Mouse (Mus musculus) CH12.LX (cell line): ENCODE data around the gene Cd209b. TPM values are rescaled to one million over a fixed set of nuclear protein-coding genes. Genes with fewer than 3 reads are reported as not detected.

Source experiments
- DNase-seq: peaks from one replicate; pipeline ENCODE4 v3.0.0-alpha.2; 2013; ENCODE audit errors: extremely low read depth
- H3K27ac ChIP-seq: 2 replicates; pipeline ENCODE4 v1.5.1; 2012; ENCODE audit warnings: low read depth, mild to moderate bottlenecking, control low read depth, moderate library complexity; ENCODE audit not compliant: insufficient read depth
- H3K27me3 ChIP-seq: replicated peaks from 2 replicates; pipeline ENCODE3; 2012; ENCODE audit warnings: inconsistent platforms
- H3K36me3 ChIP-seq, 2 experiments: replicated peaks in 1 of 2; 2 replicates each; pipeline versions ENCODE3 to v1.6.1; 2012; ENCODE audit warnings: inconsistent platforms in 1 of 2, low read length in 1 of 2, mild to moderate bottlenecking in 1 of 2, mixed read lengths in 1 of 2, moderate library complexity in 1 of 2; ENCODE audit not compliant: control insufficient read depth in 1 of 2, insufficient read depth in 1 of 2
- H3K4me1 ChIP-seq, 2 experiments: 2 replicates each; pipeline ENCODE4 v1.6.1; 2012; ENCODE audit warnings: inconsistent platforms in 1 of 2, moderate library complexity in 1 of 2; ENCODE audit not compliant: insufficient read depth in 2 of 2, control insufficient read depth in 1 of 2
- H3K4me2 ChIP-seq: 2 replicates; pipeline ENCODE4 v1.6.1; 2012; ENCODE audit warnings: low read depth, mild to moderate bottlenecking, control low read depth; ENCODE audit not compliant: poor library complexity, insufficient read depth, severe bottlenecking
- H3K4me3 ChIP-seq, 3 experiments: fragments of 150-350 bp in 1 of 3; sonication (generic) in 1 of 3; replicated peaks in 1 of 3; 2 replicates each; pipeline versions ENCODE3 to v1.5.1; 2011 to 2012; ENCODE audit warnings: low read depth in 2 of 3, low read length in 2 of 3, mild to moderate bottlenecking in 2 of 3, moderate library complexity in 2 of 3, control low read depth in 1 of 3, improper control_type of control experiment in 1 of 3, inconsistent platforms in 1 of 3, mixed read lengths in 1 of 3; ENCODE audit not compliant: poor library complexity in 1 of 3
- H3K79me2 ChIP-seq: replicated peaks from 2 replicates; pipeline ENCODE4 v1.6.1; 2012; ENCODE audit warnings: mild to moderate bottlenecking, moderate library complexity; ENCODE audit not compliant: control insufficient read depth, poor library complexity, insufficient read depth, severe bottlenecking; ENCODE audit errors: extremely low read depth
- H3K9ac ChIP-seq: 2 replicates; pipeline ENCODE4 v1.6.1; 2012; ENCODE audit warnings: low read depth, mild to moderate bottlenecking, control low read depth, moderate library complexity; ENCODE audit not compliant: insufficient read depth
- H3K9me3 ChIP-seq: replicated peaks from 2 replicates; pipeline ENCODE3; 2012; ENCODE audit warnings: low read length, inconsistent platforms, mixed read lengths
- BHLHE40 ChIP-seq: IDR thresholded peaks from 2 replicates; pipeline ENCODE4 v1.6.1; 2011; ENCODE audit warnings: mild to moderate bottlenecking, low read depth, low read length, improper control_type of control experiment
- CTCF ChIP-seq, 2 experiments: IDR thresholded peaks in 1 of 2; conservative IDR thresholded peaks in 1 of 2; 2 replicates each; pipeline ENCODE4 v1.5.1; 2011 to 2012; ENCODE audit warnings: low read depth in 2 of 2, low read length in 2 of 2, improper control_type of control experiment in 1 of 2, inconsistent platforms in 1 of 2, mild to moderate bottlenecking in 1 of 2, moderate library complexity in 1 of 2
- ELF1 ChIP-seq: IDR thresholded peaks from 2 replicates; pipeline ENCODE4 v1.6.1; 2014; ENCODE audit warnings: low read depth, mild to moderate bottlenecking, inconsistent platforms, low read length, improper control_type of control experiment
- ETS1 ChIP-seq: conservative IDR thresholded peaks from 2 replicates; pipeline ENCODE4 v1.6.1; 2012; ENCODE audit warnings: low read depth, mild to moderate bottlenecking, inconsistent platforms, low read length, improper control_type of control experiment, moderate library complexity
- GABPA ChIP-seq: IDR thresholded peaks from 2 replicates; pipeline ENCODE4 v1.6.1; 2012; ENCODE audit warnings: low read depth, low read length, improper control_type of control experiment, inconsistent platforms; ENCODE audit not compliant: insufficient replicate concordance
- JUN ChIP-seq: IDR thresholded peaks from 2 replicates; pipeline ENCODE4 v1.6.1; 2011; ENCODE audit warnings: low read depth, mild to moderate bottlenecking, low read length, improper control_type of control experiment, moderate library complexity; ENCODE audit not compliant: insufficient read depth
- JUND ChIP-seq: conservative IDR thresholded peaks from 2 replicates; pipeline ENCODE4 v1.6.1; 2011; ENCODE audit warnings: low read depth, low read length, improper control_type of control experiment
- KAT2A ChIP-seq: IDR thresholded peaks from 2 replicates; pipeline ENCODE4 v1.6.1; 2012; ENCODE audit warnings: low read length, improper control_type of control experiment, inconsistent platforms; ENCODE audit not compliant: insufficient replicate concordance
- MAFK ChIP-seq: IDR thresholded peaks from 2 replicates; pipeline ENCODE4 v1.6.1; 2011; ENCODE audit warnings: low read length, improper control_type of control experiment; ENCODE audit not compliant: insufficient replicate concordance
- MAZ ChIP-seq: IDR thresholded peaks from 2 replicates; pipeline ENCODE4 v1.6.1; 2012; ENCODE audit warnings: low read depth, mild to moderate bottlenecking, inconsistent platforms, low read length, improper control_type of control experiment, moderate library complexity
- MEF2A ChIP-seq: IDR thresholded peaks from 2 replicates; pipeline ENCODE4 v1.6.1; 2014; ENCODE audit warnings: low read depth, mild to moderate bottlenecking, inconsistent platforms, low read length, improper control_type of control experiment, borderline replicate concordance
- MXI1 ChIP-seq: IDR thresholded peaks from 2 replicates; pipeline ENCODE4 v1.6.1; 2011; ENCODE audit warnings: mild to moderate bottlenecking, low read depth, low read length, improper control_type of control experiment
- NELFE ChIP-seq: IDR thresholded peaks from 2 replicates; pipeline ENCODE4 v1.6.1; 2011; ENCODE audit warnings: low read depth, low read length, improper control_type of control experiment
- POLR2A ChIP-seq: IDR thresholded peaks from 2 replicates; pipeline ENCODE4 v1.6.1; 2011; ENCODE audit warnings: low read depth, mild to moderate bottlenecking, improper control_type of control experiment, low read length
- POLR2AphosphoS2 ChIP-seq: IDR thresholded peaks from 2 replicates; pipeline ENCODE4 v1.6.1; 2011; ENCODE audit warnings: low read depth, low read length, improper control_type of control experiment
- RCOR1 ChIP-seq: conservative IDR thresholded peaks from 2 replicates; pipeline ENCODE4 v1.6.1; 2012; ENCODE audit warnings: low read depth, mild to moderate bottlenecking, inconsistent platforms, low read length, improper control_type of control experiment
- SMC3 ChIP-seq: IDR thresholded peaks from 2 replicates; pipeline ENCODE4 v1.6.1; 2011; ENCODE audit warnings: low read depth, low read length, improper control_type of control experiment
- TBP ChIP-seq: conservative IDR thresholded peaks from 2 replicates; pipeline ENCODE4 v1.6.1; 2011; ENCODE audit warnings: low read depth, low read length, improper control_type of control experiment
- UBTF ChIP-seq: IDR thresholded peaks from 2 replicates; pipeline ENCODE4 v1.6.1; 2012; ENCODE audit warnings: low read depth, mild to moderate bottlenecking, inconsistent platforms, low read length, improper control_type of control experiment, moderate library complexity
- USF2 ChIP-seq: conservative IDR thresholded peaks from 2 replicates; pipeline ENCODE4 v1.6.1; 2011; ENCODE audit warnings: low read depth, low read length, improper control_type of control experiment
- ZC3H11A ChIP-seq: IDR thresholded peaks from 2 replicates; pipeline ENCODE4 v1.6.1; 2012; ENCODE audit warnings: low read depth, mild to moderate bottlenecking, inconsistent platforms, low read length, improper control_type of control experiment
- ZKSCAN1 ChIP-seq: IDR thresholded peaks from 2 replicates; pipeline ENCODE4 v1.6.1; 2012; ENCODE audit warnings: low read depth, inconsistent platforms, low read length, improper control_type of control experiment, borderline replicate concordance
- ZMIZ1 ChIP-seq: IDR thresholded peaks from 2 replicates; pipeline ENCODE4 v1.6.1; 2012; ENCODE audit warnings: low read depth, mild to moderate bottlenecking, inconsistent platforms, low read length, improper control_type of control experiment
- dilution Hi-C: fragments of 300-500 bp; cut with MboI; formaldehyde crosslinking; loops from 2 replicates; pipeline ENCODE4 v1.14.3; 2020; ENCODE audit warnings: low sequenced_read_pairs; ENCODE audit not compliant: extremely low pct_unique_long_range_greater_than_20kb, extremely low pct_ligation_motif_present
- in situ Hi-C: fragments of 300-500 bp; cut with MboI; formaldehyde crosslinking; loops from 3 replicates; pipeline ENCODE4 v1.14.3; 2019; ENCODE audit warnings: low sequenced_read_pairs, low pct_ligation_motif_present, low pct_unique_long_range_greater_than_20kb, mixed read lengths
- polyA plus RNA-seq: library from polyadenylated mRNA; unstranded; fragments of >175 nt; gene quantifications from 2 replicates; pipeline ENCODE4 v1.2.1, GENCODE M21; 2012; ENCODE audit warnings: low read depth; ENCODE audit not compliant: insufficient read length
- total RNA-seq, 2 experiments: library from RNA; depleted of rRNA; stranded (reverse); fragments of 300-350 nt in 1 of 2; fragments of >200 nt in 1 of 2; gene quantifications; 2 replicates each; pipeline ENCODE4 v1.2.3; 2012 to 2014

Gene Cd209b
- total and polyA plus RNA-seq, 3 experiments: not detected

DNA sequence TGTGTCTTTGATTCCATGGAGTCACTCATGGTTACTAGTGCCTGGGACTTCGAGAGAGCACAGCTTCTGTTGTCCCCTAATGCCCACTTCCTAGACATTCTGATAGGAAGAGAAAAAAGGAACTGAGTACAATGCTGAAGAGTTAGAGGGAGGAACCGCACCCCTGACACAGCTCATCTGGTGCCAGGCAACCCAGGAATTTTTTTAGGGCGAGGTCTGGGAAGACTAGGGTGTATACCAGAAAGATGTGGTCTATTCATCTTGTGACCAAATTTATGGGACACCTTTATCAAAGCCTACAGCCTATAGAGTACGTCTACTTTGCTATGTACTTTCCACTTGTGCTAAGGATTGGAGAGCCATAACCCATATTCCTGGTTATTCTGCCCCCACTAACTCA lies 48.2 kb downstream of the Cd209b start, which contains the start of gene Cd209d:
Cd209d (minus strand) TSS at position 101 of the 400 bp plus-strand sequence.
- H3K9me3 ChIP-seq: no peaks in the 10 kb centered on the region
- H3K79me2 ChIP-seq: no peaks in the 10 kb centered on the region
- no peak within 1 kb of the TSS for H3K9ac ChIP-seq
- H3K36me3 ChIP-seq: no peaks in the 10 kb centered on the region
- TF ChIP-seq MXI1: no peak
- no peak for TF ChIP-seq ELF1
- TF ChIP-seq NELFE: no peak
- no peak for TF ChIP-seq MAZ
- no peak for TF ChIP-seq MEF2A
- TF ChIP-seq POLR2AphosphoS2: no peak
- TF ChIP-seq ZC3H11A: no peak
- no peak for TF ChIP-seq TBP
- no peak for TF ChIP-seq JUND
- no peak for TF ChIP-seq MAFK
- no peak for TF ChIP-seq KAT2A
- TF ChIP-seq ETS1: no peak
- no peak for TF ChIP-seq SMC3
- no peaks in the 10 kb centered on the region for H3K4me1 ChIP-seq
- peaks cover 42% of the 10 kb centered on the region for H3K27me3 ChIP-seq
- no peak within 1 kb of the TSS for H3K4me2 ChIP-seq
- dilution Hi-C loops: no loop called here
- in situ Hi-C loops: no loop called here
- no peak within 1 kb of the TSS for H3K4me3 ChIP-seq
- no peak for DNase-seq
- no peak within 1 kb of the TSS for H3K27ac ChIP-seq

DNA sequence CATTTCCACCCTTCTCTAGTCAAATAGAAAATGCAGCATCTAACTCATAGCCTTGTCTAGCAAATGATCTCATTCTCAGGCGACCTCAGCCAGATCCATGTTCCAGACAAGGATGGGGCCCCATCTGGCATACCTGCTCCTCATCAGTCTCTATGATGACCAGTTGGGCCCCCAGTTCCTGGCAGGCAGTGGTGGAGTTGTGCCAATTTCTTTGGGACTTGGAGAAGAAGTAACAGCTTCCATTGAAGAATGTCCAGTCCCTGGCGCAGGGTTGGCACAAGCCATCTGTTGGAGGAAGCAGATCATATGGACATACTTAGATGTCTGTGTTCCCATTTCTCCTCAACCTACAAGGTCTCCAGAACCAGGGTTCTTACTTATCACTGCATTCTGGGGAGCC lies 50.5 kb downstream of the Cd209b start:
- in situ Hi-C loops (no loop called here), dilution Hi-C loops (no loop called here)
- no peak overlapping the region for H3K4me3 ChIP-seq
- H3K4me1 ChIP-seq: no peaks in the 10 kb centered on the region
- DNase-seq: no peak
- no peaks in the 10 kb centered on the region for H3K79me2 ChIP-seq
- H3K9ac ChIP-seq: no peak overlapping the region
- TF ChIP-seq CTCF (conservative IDR thresholded peaks at IDR 0.05 in 1 of 2, IDR thresholded peaks at IDR 0.05 in 1 of 2; ENCODE audit: low read depth in 2 of 2, low read length in 2 of 2): no peak
- TF ChIP-seq ZMIZ1: no peak
- TF ChIP-seq GABPA: no peak
- no peak for TF ChIP-seq BHLHE40
- TF ChIP-seq MAZ: no peak
- TF ChIP-seq USF2: no peak
- no peak for TF ChIP-seq JUN
- TF ChIP-seq RCOR1: no peak
- TF ChIP-seq ZKSCAN1: no peak
- no peak for TF ChIP-seq POLR2A
- TF ChIP-seq TBP: no peak
- TF ChIP-seq UBTF: no peak
- no peak overlapping the region for H3K27ac ChIP-seq
- no peaks in the 10 kb centered on the region for H3K9me3 ChIP-seq
- H3K27me3 ChIP-seq: peaks cover 55% of the 10 kb centered on the region
- H3K36me3 ChIP-seq: no peaks in the 10 kb centered on the region
- no peak overlapping the region for H3K4me2 ChIP-seq

Other genes with a start within 250 kb of the Cd209b start
- 0.71 and 1.5 TPM in 2 replicates for gene Fcer2a, start 232.7 kb downstream of the Cd209b start, total RNA-seq (2012; rRNA removed)
- 2.9 and 3.7 TPM in 2 replicates for gene Fcer2a, start 232.7 kb downstream of the Cd209b start, total RNA-seq (2014; rRNA removed)
- 13.7 and 15.6 TPM in 2 replicates for gene Fcer2a, start 232.7 kb downstream of the Cd209b start, polyA plus RNA-seq
- not detected in 2 replicates for gene Clec4g, start 206.2 kb downstream of the Cd209b start, total RNA-seq (2012; rRNA removed)
- gene Clec4g, start 206.2 kb downstream of the Cd209b start, total RNA-seq (2014; rRNA removed): not detected in 2 replicates
- gene Clec4g, start 206.2 kb downstream of the Cd209b start, polyA plus RNA-seq: not detected in 2 replicates
- gene Cd209a, start 177.9 kb downstream of the Cd209b start, total RNA-seq (2012; rRNA removed): not detected in 2 replicates
- gene Cd209a, start 177.9 kb downstream of the Cd209b start, total RNA-seq (2014; rRNA removed): not detected in 2 replicates
- not detected in 2 replicates for gene Cd209a, start 177.9 kb downstream of the Cd209b start, polyA plus RNA-seq
- not detected in 2 replicates for gene Cd209e, start 72.5 kb downstream of the Cd209b start, total RNA-seq (2012; rRNA removed)
- gene Cd209e, start 72.5 kb downstream of the Cd209b start, total RNA-seq (2014; rRNA removed): not detected in 2 replicates
- not detected in 2 replicates for gene Cd209e, start 72.5 kb downstream of the Cd209b start, polyA plus RNA-seq
- gene Cd209d, start 48.3 kb downstream of the Cd209b start, total RNA-seq (2012; rRNA removed): 0.25 TPM in 1 of 2 replicates, not detected in the other
- not detected in 2 replicates for gene Cd209d, start 48.3 kb downstream of the Cd209b start, total RNA-seq (2014; rRNA removed)
- gene Cd209d, start 48.3 kb downstream of the Cd209b start, polyA plus RNA-seq: not detected in 2 replicates
- gene Cd209c, start 27.9 kb upstream of the Cd209b start, total RNA-seq (2012; rRNA removed): 0.13 TPM in 1 of 2 replicates, not detected in the other
- not detected in 2 replicates for gene Cd209c, start 27.9 kb upstream of the Cd209b start, total RNA-seq (2014; rRNA removed)
- gene Cd209c, start 27.9 kb upstream of the Cd209b start, polyA plus RNA-seq: 0.29 and 0.59 TPM in 2 replicates
- not detected in 2 replicates for gene Cd209f, start 179.0 kb upstream of the Cd209b start, total RNA-seq (2012; rRNA removed)
- not detected in 2 replicates for gene Cd209f, start 179.0 kb upstream of the Cd209b start, total RNA-seq (2014; rRNA removed)
- not detected in 2 replicates for gene Cd209f, start 179.0 kb upstream of the Cd209b start, polyA plus RNA-seq
- gene Cd209g, start 207.3 kb upstream of the Cd209b start, total RNA-seq (2012; rRNA removed): not detected in 2 replicates
- gene Cd209g, start 207.3 kb upstream of the Cd209b start, total RNA-seq (2014; rRNA removed): not detected in 2 replicates
- not detected in 2 replicates for gene Cd209g, start 207.3 kb upstream of the Cd209b start, polyA plus RNA-seq
- 4.6 and 6.6 TPM in 2 replicates for gene Evi5l, start 239.7 kb upstream of the Cd209b start, total RNA-seq (2012; rRNA removed)
- gene Evi5l, start 239.7 kb upstream of the Cd209b start, total RNA-seq (2014; rRNA removed): 1.4 and 2.2 TPM in 2 replicates
- 2.8 and 3.6 TPM in 2 replicates for gene Evi5l, start 239.7 kb upstream of the Cd209b start, polyA plus RNA-seq